Mouse (Mus musculus) heart, postnatal 14 days (tissue): ENCODE results near the gene Slc7a5. TPM values are rescaled to one million over a fixed set of nuclear protein-coding genes. Genes with fewer than 3 reads are reported as not detected.

ENCODE experiments used
- total RNA-seq, 2 experiments: library from RNA; stranded (reverse); gene quantifications; 2 replicates each; pipeline ENCODE4 v1.2.3; 2021

The Slc7a5 gene
- total RNA-seq, 2 experiments from 2014 or later: 6.7 to 7.0 TPM

Other genes starting within 250 kb of the Slc7a5 start
- gene Jph3, start 178.1 kb downstream of the Slc7a5 start, total RNA-seq: not detected
- 10 to 100 TPM; 13.2 to 13.8 TPM for gene Klhdc4, start 78.1 kb downstream of the Slc7a5 start, total RNA-seq
- gene Car5a, start 37.2 kb upstream of the Slc7a5 start, total RNA-seq: not detected
- gene Banp, start 42.1 kb upstream of the Slc7a5 start, total RNA-seq: 10 to 100 TPM; 16.0 to 24.5 TPM